Mouse (Mus musculus) heart, adult 10 weeks (tissue): ENCODE results near the gene 5730596B20Rik. TPM values are rescaled to one million over a fixed set of nuclear protein-coding genes. Genes with fewer than 3 reads are reported as not detected.

Experiments
- polyA plus RNA-seq: library from polyadenylated mRNA; stranded (reverse); fragments of 350-450 nt; fragmentation: Illumina TruSeq; extraction: RNeasy Lipid Tissue Mini Kit (QIAGEN cat#74804); gene quantifications from one replicate; pipeline ENCODE4 v1.2.3, GENCODE M21; 2014; ENCODE audit warnings: low read depth, low replicate concordance

5730596B20Rik gene
- not detected for polyA plus RNA-seq

DNA sequence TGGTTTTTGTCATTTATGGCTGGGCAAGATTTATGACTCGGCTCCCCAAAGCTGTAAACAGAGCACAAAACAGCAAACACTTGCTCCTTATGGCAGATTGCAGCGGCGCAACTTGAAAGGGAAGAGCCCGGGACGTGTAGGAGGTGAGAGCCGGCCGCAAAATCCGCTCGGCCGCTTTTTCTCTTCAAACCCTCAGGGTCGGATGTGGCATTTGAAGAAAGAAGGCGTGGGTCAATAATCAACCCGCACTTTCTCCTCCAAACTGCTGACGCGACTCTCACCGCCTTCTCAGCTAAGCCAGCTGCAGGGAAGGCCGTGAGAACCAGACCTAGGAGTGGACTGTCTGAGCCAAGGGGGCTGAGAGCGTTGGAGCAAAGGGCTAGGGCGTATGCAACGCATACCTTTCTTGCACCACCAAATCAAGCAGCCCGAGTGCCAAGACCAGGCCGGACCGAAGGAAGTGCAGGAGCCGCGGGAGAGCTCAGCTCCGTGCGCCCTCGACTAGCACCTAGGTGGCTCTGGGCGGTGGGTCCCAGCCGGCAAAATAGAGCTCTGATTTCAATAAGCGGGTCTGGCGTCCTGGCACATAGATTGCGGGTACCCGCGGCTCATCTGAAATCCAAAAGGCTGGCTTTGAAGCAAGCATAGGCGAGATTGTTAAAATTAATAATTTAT lies at the start of gene 5730596B20Rik:
Gene 5730596B20Rik (plus strand): TSS at position 438 of the 675 bp plus-strand sequence.

GRCm38 (mm10) chr6:52158276-52159051 lies 18.8 kb upstream of the 5730596B20Rik start, which contains the start of gene Hoxa1:
Hoxa1 (minus strand) TSS chr6:52158317.

GRCm38 (mm10) chr6:52164626-52165440 lies 12.5 kb upstream of the 5730596B20Rik start, which contains the start of gene Hoxa2:
Hoxa2 (minus strand) TSS chr6:52164831.

DNA sequence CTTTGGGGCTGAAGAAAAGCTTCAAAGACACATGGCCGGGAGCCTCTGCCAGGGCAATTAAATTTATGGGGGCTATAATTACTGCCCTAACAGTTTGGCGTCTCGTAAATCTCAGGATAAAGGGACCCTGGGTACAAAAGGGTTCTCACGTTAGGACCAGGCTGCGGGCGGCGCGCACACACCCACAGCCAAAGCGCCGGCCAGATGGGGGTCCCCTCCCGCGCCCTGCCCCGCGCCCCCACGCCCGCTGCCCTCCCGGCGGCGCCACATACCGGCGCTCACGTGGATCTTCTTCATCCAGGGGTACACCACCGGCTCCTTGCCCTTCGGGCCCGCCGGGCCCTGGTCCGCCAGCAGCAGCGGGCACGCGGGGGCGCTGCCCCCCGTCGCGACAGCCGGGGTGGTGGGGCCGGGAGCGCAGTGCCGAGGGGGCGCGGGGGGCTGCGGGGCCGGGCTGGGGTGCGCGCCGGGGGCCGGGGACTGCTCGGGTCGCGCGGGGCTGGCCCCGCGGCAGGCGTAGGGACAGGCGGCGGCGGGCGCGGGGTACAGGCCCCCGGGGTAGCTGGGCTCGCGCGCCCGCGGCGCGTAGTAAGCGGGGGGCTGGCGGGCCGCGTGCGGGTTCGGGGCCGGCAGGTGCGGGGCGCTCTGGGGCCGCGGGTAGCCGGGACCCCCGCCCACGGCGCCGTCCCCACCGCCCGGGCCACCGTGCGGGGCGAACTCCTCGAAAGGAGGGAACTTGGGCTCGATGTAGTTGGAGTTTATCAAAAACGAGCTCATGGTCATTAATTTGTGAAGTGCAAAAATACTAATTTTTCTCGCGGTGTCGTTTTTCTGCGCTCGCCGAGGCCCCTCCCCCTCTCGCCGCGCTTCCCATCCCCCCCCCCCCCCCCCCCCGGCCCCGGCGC lies 13.9 kb downstream of the 5730596B20Rik start, which contains the start of gene Hoxa4:
Gene Hoxa4 (minus strand): TSS at position 848 of the 905 bp plus-strand sequence.

GRCm38 (mm10) chr6:52204050-52204752 lies 26.9 kb downstream of the 5730596B20Rik start, which contains the start of gene Hoxa5:
Hoxa5 (minus strand) TSS chr6:52204587.

GRCm38 (mm10) chr6:52208072-52208867 lies 31.0 kb downstream of the 5730596B20Rik start, which contains the start of gene Hoxa6:
Hoxa6 (minus strand) TSS chr6:52208722.

GRCm38 (mm10) chr6:52213119-52213986 lies 36.1 kb downstream of the 5730596B20Rik start, which contains the start of the genes Hoxa3 and Gm28308:
Hoxa3 (minus strand) TSS chr6:52213336.
Gm28308 (minus strand) TSS chr6:52213339.

GRCm38 (mm10) chr6:52221337-52221992 lies 44.2 kb downstream of the 5730596B20Rik start, which contains the start of gene Hoxa7:
Hoxa7 (minus strand) TSS chr6:52221854.

Other genes with a start within 250 kb of the 5730596B20Rik start
- gene Skap2, start 164.9 kb upstream of the 5730596B20Rik start, polyA plus RNA-seq, result 9.7 TPM
- gene Hoxa1, start 19.2 kb upstream of the 5730596B20Rik start, polyA plus RNA-seq, result 0.58 TPM
- 0.26 TPM for gene Hoxa2, start 12.7 kb upstream of the 5730596B20Rik start, polyA plus RNA-seq
- gene Hoxa4, start 14.3 kb downstream of the 5730596B20Rik start, polyA plus RNA-seq, result 0.29 TPM
- gene Hoxa5, start 27.1 kb downstream of the 5730596B20Rik start, polyA plus RNA-seq, result 0.39 TPM
- not detected for gene Hoxa6, start 31.2 kb downstream of the 5730596B20Rik start, polyA plus RNA-seq
- gene Hoxa3, start 35.8 kb downstream of the 5730596B20Rik start, polyA plus RNA-seq, result 0.55 TPM
- not detected for gene Gm28308, start 35.8 kb downstream of the 5730596B20Rik start, polyA plus RNA-seq
- gene Hoxa7, start 44.4 kb downstream of the 5730596B20Rik start, polyA plus RNA-seq, result 0.37 TPM
- gene Hoxa9, start 53.6 kb downstream of the 5730596B20Rik start, polyA plus RNA-seq, result not detected
- gene Hoxa10, start 63.4 kb downstream of the 5730596B20Rik start, polyA plus RNA-seq, result not detected
- not detected for gene Hoxa11, start 68.3 kb downstream of the 5730596B20Rik start, polyA plus RNA-seq
- not detected for gene Hoxa13, start 83.4 kb downstream of the 5730596B20Rik start, polyA plus RNA-seq
- not detected for gene Evx1, start 136.0 kb downstream of the 5730596B20Rik start, polyA plus RNA-seq